Mouse (Mus musculus) layer of hippocampus, adult 18-20 months (tissue): ENCODE measurements around the gene Fkbp5. TPM values are rescaled to one million over a fixed set of nuclear protein-coding genes. Genes with fewer than 3 reads are reported as not detected.
"Not testable (repeated sequence)": the region's sequence is repeated elsewhere in the genome, so short reads cannot be mapped to it uniquely, and the experiment has no call there.

Experiments used
- DNase-seq, 2 experiments: peaks; one replicate each; pipeline ENCODE4 v3.0.0; 2022; ENCODE audit warnings: low spot score in 2 of 2
- total RNA-seq, 2 experiments: library from RNA; stranded (reverse); gene quantifications; 2 replicates each; pipeline ENCODE4 v1.2.3; 2021

Fkbp5 gene
- total RNA-seq, 2 experiments from 2014 or later = 81.9 to 84.3 TPM

- no peak for DNase-seq
Measured at GRCm38 (mm10) chr17:28384298-28384697, 133.0 kb downstream of the Fkbp5 start.

- DNase-seq = no peak
Measured at GRCm38 (mm10) chr17:28380255-28380654, 137.1 kb downstream of the Fkbp5 start.

GRCm38 (mm10) chr17:28375592-28376061 lies 141.7 kb downstream of the Fkbp5 start:
- DNase-seq = no peak

- DNase-seq = no peak
Measured at GRCm38 (mm10) chr17:28374494-28374893, 142.8 kb downstream of the Fkbp5 start.

GRCm38 (mm10) chr17:28373821-28374220 lies 143.5 kb downstream of the Fkbp5 start:
- no peak for DNase-seq

GRCm38 (mm10) chr17:28371941-28372340 lies 145.4 kb downstream of the Fkbp5 start:
- DNase-seq = no peak

- DNase-seq = no peak
Measured at GRCm38 (mm10) chr17:28371286-28371685, 146.0 kb downstream of the Fkbp5 start.

- no peak for DNase-seq
Measured at GRCm38 (mm10) chr17:28369056-28369455, 148.3 kb downstream of the Fkbp5 start.

GRCm38 (mm10) chr17:28368449-28368848 lies 148.9 kb downstream of the Fkbp5 start:
- peak in 1 of 2 experiments; percentile 65 for DNase-seq

GRCm38 (mm10) chr17:28365122-28365521 lies 152.2 kb downstream of the Fkbp5 start, which contains the start of gene Tulp1:
Tulp1 (minus strand) TSS chr17:28365222.
- no peak for DNase-seq

GRCm38 (mm10) chr17:28363507-28363906 lies 153.8 kb downstream of the Fkbp5 start:
- DNase-seq = no peak

- no peak for DNase-seq
Measured at GRCm38 (mm10) chr17:28362653-28363292, 154.6 kb downstream of the Fkbp5 start.

- no peak for DNase-seq
Measured at GRCm38 (mm10) chr17:28361921-28362652, 155.2 kb downstream of the Fkbp5 start.

- no peak for DNase-seq
Measured at GRCm38 (mm10) chr17:28360531-28361277, 156.6 kb downstream of the Fkbp5 start.

- DNase-seq = not testable (repeated sequence)
Measured at GRCm38 (mm10) chr17:28358576-28359261, 158.6 kb downstream of the Fkbp5 start.

- DNase-seq = no peak
Measured at GRCm38 (mm10) chr17:28355871-28356270, 161.5 kb downstream of the Fkbp5 start.

- DNase-seq = no peak
Measured at GRCm38 (mm10) chr17:28352018-28352417, 165.3 kb downstream of the Fkbp5 start.

- no peak for DNase-seq
Measured at GRCm38 (mm10) chr17:28351353-28351890, 165.9 kb downstream of the Fkbp5 start.

GRCm38 (mm10) chr17:28350466-28351352 lies 166.6 kb downstream of the Fkbp5 start, which contains the start of gene Tead3:
Tead3 (minus strand) TSS chr17:28350817.
- peak in 1 of 2 experiments; percentile 30 for DNase-seq
